Mouse (Mus musculus): ENCODE data around the gene Hist2h3c2.

GRCm38 (mm10) chr3:96230910-96231757, 7.8 kb downstream of the Hist2h3c2 start:
- no peak for TF ChIP-seq POLR2A (IDR thresholded peaks at IDR 0.05; ENCODE audit: low read depth, low read length)
- TF ChIP-seq CTCF (IDR thresholded peaks at IDR 0.05; ENCODE audit: borderline replicate concordance, insufficient read depth, low read length): no peak
